Mouse (Mus musculus) liver, adult 2 months (tissue): ENCODE measurements at regions not wholly inside any gene's neighbourhood (a gene's known extent, or its start where the extent isn't known, plus 50 kb on each side); places are given as distances from the start of the nearest gene placed in this dataset.

ENCODE experiments used
- CTCF ChIP-seq: fragments of 200-500 bp; IDR thresholded peaks from 2 replicates; pipeline ENCODE4 v1.5.1; 2011; ENCODE audit warnings: low read depth, low read length, control low read depth
- POLR2A ChIP-seq: fragments of 200-500 bp; IDR thresholded peaks from 2 replicates; pipeline ENCODE4 v1.6.1; 2011; ENCODE audit warnings: low read length, control low read depth; ENCODE audit not compliant: insufficient read depth; ENCODE audit errors: extremely low read depth

DNA sequence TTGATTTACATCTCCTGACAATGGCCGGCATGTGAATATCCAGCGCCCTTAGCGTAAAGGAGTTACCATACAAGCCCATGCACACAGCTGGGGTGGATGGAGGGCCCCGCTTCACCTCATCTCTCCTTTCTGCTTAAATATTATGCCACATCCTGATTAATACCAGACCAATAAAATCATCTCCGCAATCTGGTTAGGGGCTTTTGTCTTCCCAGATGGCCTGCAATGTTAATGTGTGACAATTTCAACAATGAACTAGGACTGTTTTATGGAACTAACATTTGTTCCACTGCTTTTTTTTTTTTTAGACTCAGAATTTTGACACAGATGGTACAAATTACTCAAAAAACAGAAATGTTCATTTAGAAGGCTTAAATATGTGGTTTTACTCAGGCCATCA lies 97.5 kb upstream of the Zfp536 start:
- TF ChIP-seq CTCF (no peak), POLR2A (no peak)
